Mouse (Mus musculus): ENCODE data around the gene Siglech. TPM values are rescaled to one million over a fixed set of nuclear protein-coding genes. Genes with fewer than 3 reads are reported as not detected.

The Siglech gene
- total RNA-seq, 2 experiments from 2014 or later, result 0.14 to 0.29 TPM

Other genes with a start within 250 kb of the Siglech start
- gene Tubgcp5, start 26.0 kb downstream of the Siglech start, total RNA-seq (2021), result 10 to 100 TPM; 10.3 to 14.5 TPM
- gene Cyfip1, start 73.6 kb downstream of the Siglech start, total RNA-seq (2021), result 10 to 100 TPM; 32.1 to 39.8 TPM
- 10 to 100 TPM; 34.6 to 35.8 TPM for gene Nipa2, start 194.3 kb downstream of the Siglech start, total RNA-seq (2021)